Mouse (Mus musculus) C3H10T1/2 (cell line): Measurements from ENCODE around the gene Tcl1b5. TPM values are rescaled to one million over a fixed set of nuclear protein-coding genes. Genes with fewer than 3 reads are reported as not detected.

Source experiments
- polyA plus RNA-seq, 2 experiments: library from polyadenylated mRNA; unstranded; fragments of >200 nt; fragmentation: generic; extraction: Trizol; gene quantifications; one replicate each; pipeline ENCODE4 v1.2.1; 2012; ENCODE audit warnings: missing spikeins in 2 of 2

Tcl1b5 gene
- polyA plus RNA-seq, result not detected

DNA sequence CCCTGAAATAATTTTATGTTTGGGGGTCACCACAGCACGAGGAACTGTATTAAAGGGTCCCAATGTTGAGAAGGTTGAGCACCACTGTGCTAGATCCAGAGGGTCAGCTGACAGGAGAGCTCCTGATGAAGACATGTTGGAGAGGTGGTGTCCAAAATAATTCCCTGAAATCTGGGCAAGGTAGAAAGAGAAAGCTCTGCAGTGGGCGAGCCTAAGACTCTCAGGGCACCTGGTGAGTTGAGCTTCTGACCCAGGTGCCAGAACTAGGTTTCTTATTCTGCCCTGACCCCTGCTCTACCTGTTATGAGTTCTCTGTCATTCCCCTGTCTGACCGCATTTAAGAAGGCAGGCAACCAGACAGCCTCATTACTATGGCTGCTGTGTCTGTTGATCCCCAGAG lies at the start of gene Tcl1b5:
Gene Tcl1b5 (plus strand): TSS at position 301 of the 400 bp plus-strand sequence.

DNA sequence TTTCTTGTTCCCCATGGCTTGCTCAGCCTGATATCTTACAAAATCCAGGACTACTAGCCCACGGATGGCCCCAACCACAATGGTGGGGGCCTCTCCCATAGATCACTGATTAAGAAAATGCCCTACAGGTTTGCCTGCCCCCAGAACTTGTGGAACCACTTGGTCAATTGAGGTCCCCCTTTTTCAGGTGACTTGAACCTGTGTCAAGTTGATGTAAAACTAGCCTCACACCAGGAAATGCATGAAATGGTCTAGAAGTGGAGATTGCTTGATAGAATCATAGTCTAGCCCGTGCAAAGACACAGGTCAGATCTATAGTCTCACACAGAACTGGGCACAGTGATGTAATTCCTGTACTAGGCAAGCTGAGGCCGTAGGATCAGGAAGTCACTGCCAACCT lies 30.4 kb upstream of the Tcl1b5 start, which contains the start of gene Tcl1b2:
Gene Tcl1b2 (plus strand): TSS at position 301 of the 400 bp plus-strand sequence.

DNA sequence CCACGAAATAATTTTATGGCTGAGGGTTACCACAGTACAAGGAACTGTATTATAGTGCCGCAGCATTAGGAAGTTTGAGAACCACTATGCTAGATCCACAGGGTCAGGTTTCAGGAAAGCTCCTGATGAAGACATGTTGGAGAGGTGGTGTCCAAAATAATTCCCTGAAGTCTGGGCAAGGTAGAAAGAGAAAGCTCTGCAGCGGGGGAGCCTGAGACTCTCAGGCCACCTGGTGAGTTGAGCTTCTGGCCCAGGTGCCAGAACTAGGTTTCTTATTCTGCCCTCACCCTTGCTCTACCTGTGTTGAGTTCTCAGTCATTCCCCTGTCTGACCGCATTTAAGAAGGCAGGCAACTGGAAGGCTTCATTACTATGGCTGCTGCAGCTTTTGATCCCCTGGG lies 16.8 kb upstream of the Tcl1b5 start, which contains the start of gene Tcl1b1:
Gene Tcl1b1 (plus strand): TSS at position 301 of the 400 bp plus-strand sequence.

DNA sequence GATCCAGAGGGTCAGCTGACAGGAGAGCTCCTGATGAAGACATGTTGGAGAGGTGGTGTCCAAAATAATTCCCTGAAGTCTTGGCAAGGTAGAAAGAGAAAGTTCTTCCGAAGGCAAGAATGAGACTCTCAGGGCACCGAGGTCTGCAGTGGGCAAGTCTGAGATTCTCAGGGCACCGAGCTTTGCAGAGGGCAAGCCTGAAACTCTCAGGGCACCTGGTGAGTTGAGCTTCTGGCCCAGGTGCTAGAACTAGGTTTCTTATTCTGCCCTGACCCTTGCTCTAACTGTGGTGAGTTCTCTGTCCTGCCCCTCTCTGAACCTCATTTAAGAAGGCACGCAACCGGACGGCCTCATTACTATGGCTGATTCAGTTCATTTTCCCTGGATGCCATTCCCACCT lies 14.6 kb downstream of the Tcl1b5 start, which contains the start of gene Tcl1b3:
Gene Tcl1b3 (plus strand): TSS at position 301 of the 400 bp plus-strand sequence.

DNA sequence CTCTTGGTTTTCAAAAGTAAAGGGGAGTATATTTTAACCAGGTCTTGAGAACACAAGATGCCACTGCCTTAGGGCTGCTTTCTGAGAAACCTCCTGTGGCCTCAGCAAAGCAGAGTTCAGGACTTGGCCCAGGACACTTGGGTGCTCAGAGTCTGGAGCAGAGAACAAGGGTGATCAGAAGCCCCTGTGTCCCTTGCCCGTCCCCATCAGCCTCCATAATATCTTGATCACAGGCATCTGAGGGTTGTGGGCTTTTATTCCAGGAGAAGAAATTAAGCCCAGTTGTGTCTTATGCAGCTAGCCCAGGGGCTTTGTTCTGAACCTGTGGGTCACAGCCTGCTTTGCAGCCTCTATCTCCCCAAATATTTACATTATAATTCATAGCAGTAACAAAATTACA lies 25.5 kb downstream of the Tcl1b5 start, which contains the start of gene Tcl1b4:
Gene Tcl1b4 (plus strand): TSS at position 301 of the 400 bp plus-strand sequence.

DNA sequence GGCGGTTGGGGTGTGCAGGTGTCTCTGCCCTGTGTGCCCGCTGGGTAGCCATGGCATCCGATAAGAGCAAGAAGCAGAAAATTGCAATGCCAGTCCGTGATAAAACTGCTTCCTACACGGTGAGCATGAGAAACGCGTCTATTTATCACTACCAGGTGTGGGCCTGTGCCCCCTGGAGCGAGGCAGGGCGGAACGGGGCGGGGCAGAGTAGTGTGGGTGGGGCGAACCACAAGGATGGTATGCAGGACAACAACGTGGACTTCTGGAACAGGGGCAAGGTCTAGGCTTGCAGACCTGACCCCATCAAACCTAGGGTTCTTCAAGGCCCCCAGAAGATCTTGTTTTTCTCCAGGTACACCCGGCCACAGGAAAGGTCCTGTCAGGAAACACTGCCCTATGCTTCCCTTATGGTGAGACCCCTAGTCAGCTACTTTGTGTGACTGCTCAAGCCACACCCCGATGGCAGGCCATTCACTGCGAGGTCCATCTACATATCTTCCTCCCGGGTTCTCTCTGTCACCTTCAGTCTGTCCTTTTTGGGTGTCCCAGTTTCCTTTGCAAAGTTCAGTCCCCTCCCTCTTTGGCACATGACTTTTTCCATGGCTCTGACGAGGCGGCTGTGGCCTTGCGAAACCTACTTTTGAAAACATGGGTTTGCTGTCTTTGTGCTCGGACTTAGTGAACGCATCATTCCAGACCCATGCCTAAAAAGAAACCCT lies 46.6 kb downstream of the Tcl1b5 start, which contains the start of gene Tcl1:
Gene Tcl1 (minus strand): TSS at position 193 of the 719 bp plus-strand sequence.

Other genes with a start within 250 kb of the Tcl1b5 start
- 10 to 100 TPM in 1 of 2 experiments, 1 to 10 TPM in 1; 4.9 to 12.5 TPM for gene Syne3, start 166.5 kb upstream of the Tcl1b5 start, polyA plus RNA-seq
- gene Glrx5, start 143.7 kb upstream of the Tcl1b5 start, polyA plus RNA-seq, result 100 to 1,000 TPM in 1 of 2 experiments, 10 to 100 TPM in 1; 54.7 to 131 TPM
- not detected for gene Tcl1b2, start 30.3 kb upstream of the Tcl1b5 start, polyA plus RNA-seq
- not detected for gene Tcl1b1, start 16.7 kb upstream of the Tcl1b5 start, polyA plus RNA-seq
- gene Tcl1b3, start 14.7 kb downstream of the Tcl1b5 start, polyA plus RNA-seq, result not detected
- not detected for gene Tcl1b4, start 25.6 kb downstream of the Tcl1b5 start, polyA plus RNA-seq
- gene Tcl1, start 46.4 kb downstream of the Tcl1b5 start, polyA plus RNA-seq, result not detected
- gene Tunar, start 157.5 kb downstream of the Tcl1b5 start, polyA plus RNA-seq, result not detected